Mouse (Mus musculus) embryonic fibroblast, embryonic 13.5 days (primary cell): ENCODE measurements around the gene Gm4985. TPM values are rescaled to one million over a fixed set of nuclear protein-coding genes. Genes with fewer than 3 reads are reported as not detected.
"Not testable (repeated sequence)": the region's sequence is repeated elsewhere in the genome, so short reads cannot be mapped to it uniquely, and the experiment has no call there.

Experiments used
- H3K27ac ChIP-seq: 2 replicates; pipeline ENCODE4 v1.5.1; 2012; ENCODE audit warnings: low read length, control low read depth, inconsistent platforms; ENCODE audit not compliant: insufficient read depth
- H3K4me1 ChIP-seq: 2 replicates; pipeline ENCODE4 v1.6.1; 2011; ENCODE audit warnings: low read length; ENCODE audit not compliant: control insufficient read depth, insufficient read depth
- H3K4me3 ChIP-seq: 2 replicates; pipeline ENCODE4 v1.5.1; 2011; ENCODE audit warnings: mild to moderate bottlenecking, control low read depth, low read length; ENCODE audit not compliant: insufficient read depth
- CTCF ChIP-seq: IDR thresholded peaks from 2 replicates; pipeline ENCODE4 v1.5.1; 2011; ENCODE audit warnings: mild to moderate bottlenecking, control low read depth, low read length, moderate library complexity, borderline replicate concordance; ENCODE audit not compliant: insufficient read depth
- POLR2A ChIP-seq: IDR thresholded peaks from 2 replicates; pipeline ENCODE4 v1.6.1; 2011; ENCODE audit warnings: low read depth, mild to moderate bottlenecking, control low read depth, low read length, moderate library complexity
- polyA plus RNA-seq: library from polyadenylated mRNA; stranded (reverse); fragments of >200 nt; gene quantifications from 2 replicates; pipeline ENCODE4 v1.2.4, GENCODE M21; 2011; ENCODE audit warnings: low read depth; ENCODE audit not compliant: missing spikeins, insufficient read length

Gm4985 gene
- not detected in 2 replicates for polyA plus RNA-seq

- not testable (repeated sequence) for H3K27ac ChIP-seq, H3K4me3 ChIP-seq, H3K4me1 ChIP-seq
These were observed at the start of gene Gm4985 for GRCm38 (mm10) chrX:23958834-23959233. Gene Gm4985, minus strand, starts transcription at chrX:23958934.

- Histone ChIP-seq H3K27ac (no peak overlapping the region), H3K4me3 (no peak overlapping the region), H3K4me1 (no peaks in the 10 kb centered on the region)
- no peak for TF ChIP-seq CTCF
- no peak for TF ChIP-seq POLR2A
These were observed 4.6 kb downstream of the Gm4985 start for GRCm38 (mm10) chrX:23954161-23954560.

Other genes with a start within 250 kb of the Gm4985 start
- gene Gm4907, start 76.4 kb downstream of the Gm4985 start, polyA plus RNA-seq = not detected in 2 replicates